Mouse (Mus musculus) heart, embryonic 14.5 days (tissue): ENCODE data around the gene Pde3a. TPM values are rescaled to one million over a fixed set of nuclear protein-coding genes. Genes with fewer than 3 reads are reported as not detected.

Experiments
- ATAC-seq: fragments of 200-750 bp; cut with Nextera tagmentation; 2 replicates; pipeline ENCODE4 v1.8.0; 2017; ENCODE audit warnings: low read depth, moderate TSS enrichment; ENCODE audit not compliant: insufficient number of reproducible peaks, insufficient read depth, low FRiP score
- H3K27ac ChIP-seq, 2 experiments: fragments of 200-500 bp in 1 of 2; fragments of 300-500 bp in 1 of 2; sonication (generic) in 1 of 2; replicated peaks in 1 of 2; 2 replicates each; pipeline ENCODE4 v1.5.1; 2012 to 2014; ENCODE audit warnings: low read depth in 2 of 2, low read length in 2 of 2, control low read depth in 1 of 2, mild to moderate bottlenecking in 1 of 2, mixed read lengths in 1 of 2; ENCODE audit not compliant: control insufficient read depth in 1 of 2, insufficient read depth in 1 of 2
- H3K27me3 ChIP-seq: fragments of 300-500 bp; sonication (generic); 2 replicates; pipeline ENCODE4 v1.6.1; 2014; ENCODE audit warnings: mild to moderate bottlenecking, low read length, control low read depth; ENCODE audit not compliant: control insufficient read depth, insufficient read depth
- H3K36me3 ChIP-seq: fragments of 300-500 bp; sonication (generic); 2 replicates; pipeline ENCODE4 v1.6.1; 2014; ENCODE audit warnings: mild to moderate bottlenecking, control low read depth, low read length, mixed read lengths; ENCODE audit not compliant: control insufficient read depth, insufficient read depth
- H3K4me1 ChIP-seq, 2 experiments: fragments of 200-500 bp in 1 of 2; fragments of 300-500 bp in 1 of 2; sonication (generic) in 1 of 2; 2 replicates each; pipeline ENCODE4 v1.6.1; 2012 to 2014; ENCODE audit warnings: low read length in 2 of 2, control low read depth in 1 of 2, mixed read lengths in 1 of 2; ENCODE audit not compliant: control insufficient read depth in 2 of 2, insufficient read depth in 2 of 2
- H3K4me2 ChIP-seq: fragments of 300-500 bp; sonication (generic); 2 replicates; pipeline ENCODE4 v1.6.1; 2014; ENCODE audit warnings: mild to moderate bottlenecking, low read length
- H3K4me3 ChIP-seq, 2 experiments: fragments of 200-500 bp in 1 of 2; fragments of 300-500 bp in 1 of 2; sonication (generic) in 1 of 2; 2 replicates each; pipeline ENCODE4 v1.5.1; 2012 to 2014; ENCODE audit warnings: low read length in 2 of 2, mild to moderate bottlenecking in 2 of 2, control low read depth in 1 of 2, low read depth in 1 of 2, moderate library complexity in 1 of 2; ENCODE audit not compliant: control insufficient read depth in 1 of 2, insufficient read depth in 1 of 2
- H3K9ac ChIP-seq: fragments of 300-500 bp; sonication (generic); 2 replicates; pipeline ENCODE4 v1.6.1; 2014; ENCODE audit warnings: mild to moderate bottlenecking, low read length
- H3K9me3 ChIP-seq: fragments of 300-500 bp; sonication (generic); 2 replicates; pipeline ENCODE4 v1.6.1; 2016; ENCODE audit warnings: low read length, control low read depth; ENCODE audit not compliant: control insufficient read depth
- WGBS: fragments of 180-500 bp; shearing (Covaris S2); extraction: QIAGEN DNeasy Blood & Tissue Kit; methylation state at CpG from one replicate; pipeline ENCODE4 v1.1.7; 2014; 5-methylcytosine and 5-hydroxymethylcytosine counted together
- polyA plus RNA-seq: library from polyadenylated mRNA; unstranded; fragments of >200 nt; fragmentation: Nextera tagmentation; extraction: Ambion mirVana; gene quantifications from 2 replicates; pipeline ENCODE4 v1.2.1, GENCODE M21; 2014

The Pde3a gene
- polyA plus RNA-seq, 1 experiment from 2014 or later, result 14.7 TPM

- H3K9me3 ChIP-seq, result no peaks in the 10 kb centered on the region
- no peak overlapping the region for H3K4me3 ChIP-seq
- H3K27ac ChIP-seq, result no peak overlapping the region
- WGBS, result 67% methylated on average over 3 of the region's 3 CpGs
- H3K36me3 ChIP-seq, result no peaks in the 10 kb centered on the region
- no peak for ATAC-seq
- H3K9ac ChIP-seq, result no peak overlapping the region
- H3K27me3 ChIP-seq, result no peaks in the 10 kb centered on the region
- no peaks in the 10 kb centered on the region for H3K4me1 ChIP-seq
- H3K4me2 ChIP-seq, result no peak overlapping the region
Measured at GRCm38 (mm10) chr6:141227658-141228005, 21.4 kb upstream of the Pde3a start.

- H3K36me3 ChIP-seq, result no peaks in the 10 kb centered on the region
- H3K27me3 ChIP-seq, result no peaks in the 10 kb centered on the region
- 33% methylated on average over 6 of the region's 6 CpGs for WGBS
- H3K9ac ChIP-seq, result no peak overlapping the region
- ATAC-seq, result no peak
- no peak overlapping the region for H3K4me3 ChIP-seq
- H3K4me2 ChIP-seq, result no peak overlapping the region
- H3K9me3 ChIP-seq, result no peaks in the 10 kb centered on the region
- H3K4me1 ChIP-seq, result no peaks in the 10 kb centered on the region
- H3K27ac ChIP-seq, result no peak overlapping the region
Measured at GRCm38 (mm10) chr6:141232756-141233382, 16.2 kb upstream of the Pde3a start.

GRCm38 (mm10) chr6:141241809-141242208 is 7.3 kb upstream of the Pde3a start:
- H3K4me1 ChIP-seq, result no peaks in the 10 kb centered on the region
- no peak for ATAC-seq
- H3K36me3 ChIP-seq, result no peaks in the 10 kb centered on the region
- 80% methylated on average over 1 of the region's 1 CpGs for WGBS
- no peaks in the 10 kb centered on the region for H3K27me3 ChIP-seq
- H3K9me3 ChIP-seq, result no peaks in the 10 kb centered on the region
- H3K9ac ChIP-seq, result no peak overlapping the region
- no peak overlapping the region for H3K4me2 ChIP-seq
- H3K4me3 ChIP-seq, result no peak overlapping the region
- H3K27ac ChIP-seq, result no peak overlapping the region

- Histone ChIP-seq H3K9ac (no peak overlapping the region), H3K4me1 (peaks cover 0 to 4% of the 10 kb centered on the region in 2 experiments; a peak in 1 of 4 replicates), H3K9me3 (no peaks in the 10 kb centered on the region), H3K4me2 (no peak overlapping the region), H3K36me3 (peaks cover 6% of the 10 kb centered on the region; the same call in 1 of the 2 replicates), H3K4me3 (no peak overlapping the region), H3K27me3 (no peaks in the 10 kb centered on the region), H3K27ac (no peak overlapping the region)
- no peak for ATAC-seq
- WGBS, result 62% methylated on average over 4 of the region's 4 CpGs
Measured at GRCm38 (mm10) chr6:141245089-141245488, 4.0 kb upstream of the Pde3a start.

DNA sequence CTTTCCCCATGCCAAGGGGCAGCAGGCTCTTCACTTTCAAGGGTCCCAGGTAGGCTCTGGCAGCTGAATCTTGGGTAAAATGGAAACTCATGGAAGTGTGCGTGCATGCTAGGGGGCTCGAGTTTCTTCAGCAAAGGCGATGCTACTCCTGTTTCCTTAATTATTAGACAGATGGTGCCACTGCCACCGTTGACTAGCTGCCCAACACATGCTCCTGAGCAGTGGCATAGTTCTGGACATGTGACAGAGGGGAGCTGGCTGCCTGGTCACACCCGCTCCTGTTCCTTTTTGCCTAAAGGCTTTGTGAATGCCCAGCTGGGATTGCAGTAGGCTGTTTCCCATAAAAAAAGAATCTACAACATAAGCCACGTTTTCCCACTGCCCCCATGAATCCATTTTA is 2.7 kb upstream of the Pde3a start:
- WGBS, result 81% methylated on average over 6 of the region's 6 CpGs
- Histone ChIP-seq H3K4me2 (no peak overlapping the region), H3K9ac (no peak overlapping the region), H3K9me3 (no peaks in the 10 kb centered on the region), H3K36me3 (peaks cover 6% of the 10 kb centered on the region; the same call in 1 of the 2 replicates), H3K4me3 (no peak overlapping the region), H3K4me1 (peaks cover 4 to 8% of the 10 kb centered on the region in 2 experiments; a peak in 2 of 4 replicates), H3K27me3 (no peaks in the 10 kb centered on the region), H3K27ac (no peak overlapping the region)
- ATAC-seq, result no peak

DNA sequence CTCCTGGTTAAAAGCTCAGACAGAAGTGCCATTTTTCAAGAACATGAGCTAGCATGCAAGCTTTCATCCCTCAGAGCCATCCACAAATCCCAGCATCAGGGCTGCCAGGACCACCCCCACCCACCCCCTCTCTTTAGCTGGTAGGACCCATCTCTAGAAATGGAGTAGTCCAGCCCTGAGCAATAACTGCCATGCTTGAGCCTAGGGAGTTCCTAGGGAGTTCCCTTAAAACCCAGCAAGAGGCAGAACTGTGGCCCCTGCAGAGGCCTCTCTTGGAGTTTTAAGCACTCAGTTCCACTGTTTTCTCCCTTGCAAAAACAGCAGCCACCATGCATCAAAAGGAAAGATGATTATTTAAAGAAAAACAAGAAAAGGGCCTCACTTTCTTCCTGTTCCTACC is 988 bp upstream of the Pde3a start:
- H3K27ac ChIP-seq, result peak overlapping the region; percentile 25 to 48; a peak in 2 of 4 replicates
- peak overlapping the region; percentile 93 for H3K9ac ChIP-seq
- H3K4me2 ChIP-seq, result peak overlapping the region; percentile 73
- H3K4me1 ChIP-seq, result peaks cover 4 to 22% of the 10 kb centered on the region in 2 experiments; a peak in 3 of 4 replicates
- H3K4me3 ChIP-seq, result peak overlapping the region; percentile 56 to 91
- no peak for ATAC-seq
- no peaks in the 10 kb centered on the region for H3K27me3 ChIP-seq
- H3K9me3 ChIP-seq, result no peaks in the 10 kb centered on the region
- peaks cover 6% of the 10 kb centered on the region; the same call in 1 of the 2 replicates for H3K36me3 ChIP-seq

DNA sequence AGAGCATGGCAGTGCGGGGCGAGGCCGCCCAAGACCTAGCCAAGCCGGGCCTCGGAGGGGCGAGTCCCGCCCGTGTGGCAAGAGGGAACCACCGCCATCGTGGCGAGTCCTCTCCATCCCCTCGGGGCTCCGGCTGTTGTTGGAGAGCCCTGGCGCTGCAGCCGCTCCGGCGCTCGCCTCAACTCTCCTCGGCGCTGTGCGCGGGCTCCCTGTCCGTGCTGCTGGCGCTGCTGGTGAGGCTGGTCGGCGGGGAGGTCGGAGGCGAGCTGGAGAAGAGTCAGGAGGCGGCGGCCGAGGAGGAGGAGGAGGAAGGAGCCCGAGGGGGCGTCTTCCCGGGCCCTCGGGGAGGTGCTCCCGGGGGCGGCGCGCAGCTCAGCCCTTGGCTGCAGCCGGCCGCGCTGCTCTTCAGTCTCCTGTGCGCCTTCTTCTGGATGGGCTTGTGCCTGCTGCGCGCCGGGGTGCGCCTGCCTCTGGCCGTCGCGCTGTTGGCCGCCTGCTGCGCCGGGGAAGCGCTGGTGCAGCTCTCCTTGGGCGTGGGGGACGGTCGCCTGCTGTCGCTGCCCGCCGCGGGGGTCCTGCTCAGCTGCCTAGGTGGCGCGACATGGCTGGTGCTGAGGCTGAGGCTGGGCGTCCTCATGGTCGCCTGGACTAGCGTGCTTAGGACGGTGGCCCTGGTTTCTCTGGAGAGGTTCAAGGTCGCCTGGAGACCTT is 671 bp downstream of the Pde3a start:
- Histone ChIP-seq H3K9ac (peak overlapping the region; percentile 93), H3K27me3 (no peaks in the 10 kb centered on the region), H3K27ac (peak overlapping the region; percentile 79 to 89), H3K36me3 (peaks cover 6% of the 10 kb centered on the region; the same call in 1 of the 2 replicates), H3K9me3 (no peaks in the 10 kb centered on the region), H3K4me2 (peak overlapping the region; percentile 73), H3K4me1 (peaks cover 4 to 25% of the 10 kb centered on the region in 2 experiments; a peak in 3 of 4 replicates), H3K4me3 (peak overlapping the region; percentile 88 to 91)
- WGBS, result under 1% methylated on average over 64 of the region's 68 CpGs
- peak; percentile 84 for ATAC-seq
